Mouse (Mus musculus): ENCODE results near the gene Btbd9.

Btbd9 gene

DNA sequence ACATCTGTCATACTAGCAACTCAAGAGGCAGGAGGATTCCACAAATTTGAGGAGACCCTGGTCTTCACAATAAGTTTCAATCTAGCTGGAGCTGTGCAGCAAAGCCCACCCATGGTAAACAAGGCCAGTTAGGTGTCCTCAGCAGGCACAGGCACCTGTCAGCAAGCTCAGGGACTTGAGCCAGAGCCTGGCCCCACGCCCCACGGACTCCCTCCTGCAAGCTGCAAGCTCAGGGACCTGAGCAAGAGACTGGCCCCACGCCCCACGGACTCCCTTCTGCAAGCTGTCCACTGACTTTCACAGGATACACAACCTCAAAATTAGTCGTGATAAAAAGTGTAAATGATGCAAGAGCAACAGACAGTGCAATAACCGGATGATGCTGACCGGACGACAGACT is 307.8 kb downstream of the Btbd9 start:
- DNase-seq: peak; percentile 37

DNA sequence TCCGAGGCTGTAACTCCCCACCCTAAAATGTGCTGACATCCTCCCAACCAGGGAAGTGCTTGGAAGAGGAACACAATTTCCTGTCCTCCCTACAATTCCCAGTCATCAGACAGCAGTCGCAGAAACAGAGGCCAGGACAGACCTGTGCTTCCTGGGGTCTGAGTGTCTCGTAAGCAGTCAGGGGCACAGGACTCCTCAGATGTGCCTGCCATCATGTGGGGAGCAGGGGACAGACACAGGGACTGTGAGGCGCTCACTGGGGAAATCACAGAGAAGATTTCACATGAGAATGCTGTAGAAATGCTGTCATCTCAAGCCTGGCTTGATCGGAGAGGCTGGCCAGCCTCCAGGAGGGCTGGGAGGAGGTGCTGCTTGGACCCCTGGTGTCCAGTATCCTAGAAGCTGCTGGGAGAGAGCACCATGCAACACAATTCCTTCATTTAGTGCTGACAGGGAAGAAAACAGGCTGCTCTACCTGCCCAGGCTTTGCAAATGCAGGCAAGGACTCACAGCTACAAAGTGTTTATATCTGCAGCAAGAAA is 308.8 kb downstream of the Btbd9 start:
- no peak for DNase-seq

DNA sequence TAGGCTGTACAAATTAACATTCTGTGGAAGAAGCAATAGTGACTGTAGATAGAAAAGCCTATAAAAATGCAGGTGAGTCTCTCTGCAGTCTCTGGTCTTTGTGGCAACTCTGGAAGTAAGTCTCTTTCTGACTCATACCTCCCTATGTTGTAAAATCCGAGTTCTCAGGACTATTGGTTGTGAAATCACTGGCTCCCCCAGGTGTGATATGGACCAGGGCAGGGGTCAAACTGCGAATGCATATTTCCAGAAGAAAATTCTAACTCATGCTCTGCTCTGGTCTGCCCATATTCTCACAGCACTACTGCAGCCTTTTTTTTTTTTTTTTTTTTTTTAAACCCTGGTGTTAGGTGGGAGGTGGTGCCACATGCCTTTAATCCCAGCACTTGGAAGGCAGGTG is 312.8 kb downstream of the Btbd9 start:
- DNase-seq: no peak

DNA sequence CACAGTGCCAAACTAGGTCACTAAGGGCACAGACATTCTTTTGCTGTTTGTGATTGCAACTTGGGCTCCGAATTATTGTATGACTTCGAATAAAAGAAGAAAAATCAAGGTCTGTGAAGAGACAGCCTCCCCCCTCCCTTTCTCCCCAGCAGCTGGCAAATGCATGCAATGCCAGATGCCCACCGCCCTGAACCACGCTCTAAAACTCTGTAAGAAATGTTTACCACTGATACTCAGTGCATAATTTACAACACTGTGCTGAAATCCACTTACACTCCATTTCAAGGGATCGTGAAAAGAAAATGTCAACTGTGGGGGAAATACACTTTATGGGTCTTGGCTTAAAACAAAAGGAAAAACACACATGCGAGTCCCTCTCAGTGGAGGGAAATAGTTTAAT is 313.3 kb downstream of the Btbd9 start:
- DNase-seq: no peak

DNA sequence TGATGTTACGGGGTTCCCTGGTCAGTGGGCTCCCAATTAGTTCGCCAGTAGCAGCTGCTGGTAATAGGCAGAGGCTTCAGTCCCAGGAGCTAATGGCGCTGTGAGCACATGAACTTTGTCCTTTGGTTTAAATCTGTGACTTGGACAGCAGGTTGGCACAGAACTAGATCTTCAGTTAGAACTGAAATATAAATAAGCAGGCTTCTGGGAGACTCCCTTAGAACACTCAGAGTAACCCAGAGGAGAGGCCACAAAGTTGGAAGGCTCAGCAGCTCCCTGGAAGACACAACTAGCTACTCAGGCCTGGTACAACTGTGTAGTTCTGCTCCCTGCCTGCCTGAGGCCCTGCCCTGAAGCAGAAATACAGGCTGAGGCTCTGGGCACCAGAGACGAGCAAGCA is 313.8 kb downstream of the Btbd9 start:
- DNase-seq: no peak

DNA sequence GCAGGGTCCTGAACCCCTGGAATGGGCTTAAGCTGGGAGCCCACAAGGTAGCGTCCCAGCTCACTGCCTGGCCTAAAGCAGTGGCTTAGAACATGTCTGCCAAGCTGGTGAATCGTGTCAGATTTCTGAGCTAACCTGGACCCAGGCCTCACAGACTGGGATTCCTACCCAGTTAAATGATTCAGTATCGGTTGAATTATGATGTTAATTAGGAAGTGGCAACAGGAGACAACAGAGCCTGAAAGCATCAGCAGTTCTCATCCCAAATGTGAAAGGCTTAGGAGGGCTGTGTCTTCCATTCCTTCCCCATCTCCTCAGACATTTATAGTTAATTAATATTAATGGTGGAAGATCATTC is 314.3 kb downstream of the Btbd9 start:
- no peak for DNase-seq

DNA sequence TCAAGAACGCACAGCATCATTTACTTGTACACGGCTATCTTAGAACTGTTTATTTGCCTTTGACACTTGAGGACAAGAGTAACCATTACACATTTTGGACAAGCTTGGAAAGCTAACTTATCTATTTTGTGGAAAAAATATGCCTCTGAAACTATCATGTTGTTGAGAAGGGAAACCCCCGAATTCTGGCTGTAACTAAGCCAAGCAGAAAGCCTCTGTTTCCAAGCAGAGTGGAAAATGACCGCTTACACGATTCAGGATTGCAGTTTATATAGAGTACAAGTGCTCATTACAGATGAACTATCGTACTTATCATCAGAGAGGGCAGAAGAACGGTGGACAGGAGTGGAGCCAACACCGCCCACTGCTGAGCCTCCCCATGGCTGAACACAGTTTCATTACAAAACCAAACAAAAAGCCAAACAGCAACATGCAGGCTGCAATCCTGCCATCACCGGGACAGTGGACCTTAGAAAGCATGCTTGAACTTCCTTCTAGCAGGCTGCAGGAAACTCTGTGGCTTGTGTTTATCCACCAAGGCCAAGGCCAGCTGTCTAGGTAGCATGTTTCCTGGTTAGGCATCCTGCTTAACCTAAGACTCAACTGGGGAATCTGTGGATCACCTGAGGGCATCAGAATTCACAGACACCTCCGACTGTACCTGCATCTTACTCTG is 314.8 kb downstream of the Btbd9 start:
- DNase-seq: no peak

DNA sequence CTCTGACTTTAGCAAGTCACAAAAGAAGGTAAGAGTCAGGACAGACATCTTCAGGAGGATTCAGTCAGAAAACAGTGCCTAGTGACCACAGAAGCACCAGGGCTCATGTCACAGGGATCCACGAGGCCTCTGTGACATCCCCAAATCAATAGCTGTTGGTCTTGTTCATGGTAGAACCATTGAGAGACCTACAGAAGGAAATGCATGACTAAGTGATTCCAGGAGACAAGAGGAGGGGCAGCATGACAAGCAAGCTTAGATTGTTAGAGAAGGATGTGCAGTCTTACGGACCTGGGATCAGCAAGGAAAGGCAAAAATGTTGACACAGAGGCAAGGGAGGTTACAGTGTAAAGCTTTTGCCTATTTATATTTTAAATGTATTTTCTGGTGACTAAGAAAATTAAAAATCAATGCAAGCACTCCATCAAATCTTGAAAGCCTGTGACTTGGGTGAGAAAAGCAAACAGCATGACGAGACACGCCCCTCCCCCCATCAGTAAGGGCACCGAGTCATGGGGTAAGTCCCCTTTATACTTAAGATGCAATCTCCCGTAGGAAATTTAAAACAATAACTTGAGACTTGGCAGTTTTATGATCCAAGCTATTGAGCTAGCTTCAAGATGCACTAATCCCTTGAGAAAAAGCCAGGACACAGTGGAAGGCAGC is 315.5 kb downstream of the Btbd9 start:
- no peak for DNase-seq

DNA sequence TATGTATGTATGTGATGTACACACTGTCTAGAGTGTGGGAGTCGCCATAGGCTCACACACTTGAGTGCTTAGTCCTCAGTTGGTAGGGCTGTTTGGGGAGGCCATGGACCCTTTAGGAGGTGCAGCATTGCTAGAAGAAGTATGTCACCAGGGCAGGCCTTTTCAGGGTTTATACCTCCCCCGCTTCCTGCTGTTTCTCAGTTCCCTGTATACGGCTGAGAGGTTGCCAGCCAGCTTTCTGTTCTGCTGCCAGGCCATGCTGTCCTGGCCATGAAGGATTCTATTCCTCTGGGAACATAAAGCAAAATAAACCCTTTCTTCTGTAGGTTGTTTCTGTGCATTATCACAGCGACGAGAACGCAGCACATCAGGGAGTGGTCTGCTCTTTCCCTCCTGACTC is 316.4 kb downstream of the Btbd9 start:
- DNase-seq: no peak

DNA sequence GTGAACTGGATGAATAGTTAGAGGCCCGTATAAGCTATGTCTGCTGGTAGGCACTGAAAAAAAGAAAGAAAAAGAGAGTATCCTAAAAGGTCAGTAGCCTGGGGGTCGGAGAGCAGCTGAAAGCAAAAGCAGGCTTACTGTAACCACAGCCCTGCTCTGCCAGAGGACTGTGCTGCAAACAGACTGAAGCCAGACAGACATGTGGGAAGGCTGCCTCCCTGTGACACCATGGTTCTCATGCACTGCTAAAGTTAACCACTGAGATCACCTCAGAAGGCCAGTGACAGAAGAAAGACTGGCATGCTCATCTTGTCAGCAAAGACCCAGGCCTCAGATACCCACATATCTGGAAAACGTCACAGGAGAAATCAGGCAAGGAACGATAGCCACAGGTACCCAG is 317.8 kb downstream of the Btbd9 start:
- no peak for DNase-seq

DNA sequence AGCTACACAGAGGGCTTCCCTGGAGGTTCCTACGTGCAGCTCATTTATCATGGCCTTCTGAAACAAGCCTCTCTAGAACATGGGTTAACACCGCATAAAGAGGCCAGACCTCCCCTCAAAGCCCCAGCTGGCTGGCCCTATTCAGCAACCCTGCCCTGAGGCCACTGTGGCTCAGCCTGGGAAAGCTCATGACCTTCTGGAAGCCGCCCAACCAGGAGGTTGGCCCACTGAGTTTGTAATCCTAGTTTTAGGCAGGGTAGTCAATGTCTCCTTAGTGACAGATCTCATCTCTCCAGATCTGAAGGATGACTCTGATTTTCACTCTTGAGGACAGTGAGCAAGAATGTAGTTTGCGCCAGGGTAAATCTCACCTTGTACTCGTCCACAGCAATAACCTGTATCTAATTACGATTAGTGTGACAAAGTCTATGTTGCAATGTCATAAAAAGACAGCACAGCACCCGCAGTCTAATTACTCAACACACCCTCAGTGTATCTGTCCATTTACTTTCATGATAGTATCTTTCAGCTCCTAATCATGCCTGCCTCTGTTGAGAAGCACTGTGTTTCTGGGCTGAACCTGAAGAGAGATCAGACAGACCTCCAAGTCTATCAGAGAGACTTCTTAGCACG is 320.2 kb downstream of the Btbd9 start:
- no peak for DNase-seq

DNA sequence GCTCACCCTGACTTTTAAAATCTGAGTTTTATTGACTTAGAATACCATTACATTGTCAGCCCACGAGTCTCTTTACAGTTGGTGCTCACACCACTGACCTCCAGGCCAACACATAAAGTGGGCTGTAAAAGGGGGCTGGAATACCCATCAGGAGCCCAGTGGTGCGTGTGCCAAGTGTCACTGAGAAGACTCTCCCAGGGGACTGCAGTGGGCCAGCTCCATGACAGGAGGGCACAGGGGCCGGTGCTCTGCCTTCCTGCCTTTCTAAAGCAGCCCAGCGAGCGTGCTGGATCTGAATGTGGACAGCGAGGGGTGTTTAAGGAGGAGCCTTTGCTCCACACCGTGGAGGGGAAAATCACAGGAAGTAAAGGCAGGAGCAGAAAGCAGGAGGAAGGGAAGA is 322.4 kb downstream of the Btbd9 start:
- no peak for DNase-seq

DNA sequence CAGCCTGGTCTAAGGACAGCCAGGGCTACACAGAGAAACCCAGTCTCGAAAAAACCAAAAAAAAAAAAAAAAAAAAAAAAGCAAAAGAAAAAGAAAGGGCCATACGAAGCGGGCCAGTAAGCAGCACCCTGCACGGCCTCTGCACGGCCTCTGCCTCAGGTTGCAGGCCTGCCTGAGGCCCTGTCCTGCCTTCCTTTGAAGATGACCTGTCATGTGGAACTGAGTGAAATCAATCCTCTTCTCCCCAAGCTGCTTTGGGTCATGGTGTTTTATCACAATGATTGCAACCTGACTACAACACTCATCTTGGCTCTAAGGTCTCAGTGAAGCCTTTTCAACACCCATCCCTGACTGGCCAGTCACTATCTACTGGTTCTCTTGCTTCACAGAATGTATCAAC is 323.3 kb downstream of the Btbd9 start:
- no peak for DNase-seq

DNA sequence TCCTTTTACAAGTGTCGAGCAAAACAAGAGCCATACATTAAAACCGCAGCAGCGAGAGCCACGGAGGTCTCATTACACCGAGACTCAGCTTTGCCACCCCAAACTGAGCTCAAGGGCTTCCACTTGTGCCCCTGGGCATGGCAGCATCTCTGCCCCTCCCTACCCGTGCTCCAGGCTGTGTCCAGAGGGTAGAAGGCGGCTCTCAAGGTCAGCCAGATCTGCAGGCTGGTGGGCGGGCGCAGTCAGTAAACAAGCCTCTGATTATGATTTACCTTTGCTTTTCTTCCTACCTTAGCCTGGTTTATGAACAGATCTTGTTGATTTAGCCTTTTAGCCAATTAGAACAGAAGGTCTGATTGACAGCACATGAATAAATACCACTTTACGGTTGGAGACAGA is 331.0 kb downstream of the Btbd9 start:
- no peak for DNase-seq

DNA sequence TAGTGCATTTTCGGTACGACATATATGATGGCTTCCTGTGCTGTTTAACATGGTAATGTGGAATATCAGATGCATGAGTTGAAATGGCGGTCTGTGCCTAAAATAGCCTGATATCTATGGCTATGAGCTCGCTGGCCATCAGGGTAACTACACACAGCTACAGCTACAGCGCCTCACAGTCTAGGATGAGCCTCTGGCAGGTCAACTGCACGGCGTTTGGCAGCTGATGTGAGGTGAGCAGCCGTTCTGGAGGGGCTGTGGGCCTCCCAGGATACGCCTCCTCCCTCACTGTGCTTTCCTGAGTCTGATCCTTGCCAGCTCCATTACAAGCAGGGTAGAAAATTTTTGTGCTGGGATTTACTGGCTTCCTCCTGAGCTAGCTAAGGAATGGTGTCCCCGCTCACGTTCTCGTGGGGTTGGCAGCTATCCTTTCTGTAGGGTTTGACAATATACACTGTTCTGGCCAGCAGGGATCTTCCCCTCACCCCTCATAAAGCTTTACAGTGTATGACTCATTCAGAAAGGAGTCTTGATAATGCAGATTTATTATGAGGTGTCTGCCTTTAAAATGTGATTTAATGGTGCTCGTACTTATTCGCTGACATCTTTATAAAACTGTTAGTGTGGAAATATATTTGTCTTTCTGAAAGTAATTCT is 331.5 kb downstream of the Btbd9 start:
- DNase-seq: no peak

DNA sequence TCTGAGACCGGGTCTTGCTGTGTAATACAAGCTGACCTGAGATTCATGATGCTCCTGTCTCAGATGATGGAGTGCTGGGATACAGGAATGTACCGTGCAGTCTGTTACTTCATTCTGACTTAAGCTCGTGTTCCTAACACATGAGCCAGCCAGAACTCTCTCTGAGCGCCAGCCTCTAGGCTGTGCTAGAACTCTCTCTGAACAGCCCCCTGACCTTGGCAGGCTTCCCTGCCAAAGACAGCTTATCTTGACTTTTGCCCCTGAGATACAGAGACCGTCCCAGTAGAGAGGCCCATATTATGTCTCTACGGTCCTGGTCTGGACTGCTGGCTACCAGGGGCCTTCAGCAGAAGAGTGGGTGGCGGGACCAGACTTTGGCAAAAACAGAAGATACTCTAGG is 332.7 kb downstream of the Btbd9 start:
- DNase-seq: no peak

DNA sequence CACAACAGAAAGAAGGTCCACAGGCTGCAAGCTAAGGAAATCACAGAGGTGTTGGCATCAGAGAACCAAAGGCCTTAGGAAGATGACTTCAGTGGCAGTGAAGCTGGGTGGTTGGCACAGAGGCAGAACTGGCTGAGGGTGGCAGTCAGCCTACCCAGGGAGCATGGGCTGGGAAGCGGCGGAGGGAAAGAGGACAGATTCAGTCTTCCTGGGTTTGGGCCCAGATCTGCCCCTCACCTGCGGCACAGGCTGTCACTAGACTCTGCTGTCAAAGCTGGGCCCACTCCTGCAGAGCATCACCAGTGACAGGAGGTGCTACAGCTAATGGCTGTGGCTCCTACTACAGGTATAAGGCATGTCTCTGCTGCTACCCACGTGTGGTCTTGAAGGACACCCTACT is 333.6 kb downstream of the Btbd9 start:
- DNase-seq: no peak

DNA sequence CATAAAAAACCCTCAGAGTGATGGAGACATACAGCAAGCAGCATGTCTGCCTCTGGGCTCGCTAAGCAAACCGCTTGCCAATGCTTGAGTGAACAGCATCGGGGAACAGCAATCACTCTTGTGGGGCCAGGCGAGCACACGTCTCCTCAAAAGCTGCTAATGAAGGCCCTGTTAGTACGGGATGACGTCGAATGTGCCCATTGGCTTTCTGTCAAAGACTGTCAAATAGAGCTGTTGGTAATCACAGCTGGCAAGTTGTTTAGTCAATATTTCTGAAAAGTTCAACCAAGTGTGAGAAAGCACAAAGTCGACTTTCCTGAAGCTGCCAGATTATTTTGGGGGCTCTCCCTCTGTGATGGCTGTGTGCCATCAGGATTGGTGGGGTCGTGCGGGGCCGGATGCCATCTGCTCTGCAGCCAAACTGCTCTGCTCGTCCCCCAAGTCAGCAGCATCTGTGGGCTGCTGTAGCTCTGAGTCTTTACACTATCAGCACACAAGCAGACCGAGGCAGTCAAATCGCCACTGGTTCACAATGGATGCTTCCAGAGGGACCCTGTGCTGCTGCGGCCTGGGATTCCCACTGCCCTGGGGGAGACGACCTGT is 334.5 kb downstream of the Btbd9 start:
- no peak for DNase-seq

DNA sequence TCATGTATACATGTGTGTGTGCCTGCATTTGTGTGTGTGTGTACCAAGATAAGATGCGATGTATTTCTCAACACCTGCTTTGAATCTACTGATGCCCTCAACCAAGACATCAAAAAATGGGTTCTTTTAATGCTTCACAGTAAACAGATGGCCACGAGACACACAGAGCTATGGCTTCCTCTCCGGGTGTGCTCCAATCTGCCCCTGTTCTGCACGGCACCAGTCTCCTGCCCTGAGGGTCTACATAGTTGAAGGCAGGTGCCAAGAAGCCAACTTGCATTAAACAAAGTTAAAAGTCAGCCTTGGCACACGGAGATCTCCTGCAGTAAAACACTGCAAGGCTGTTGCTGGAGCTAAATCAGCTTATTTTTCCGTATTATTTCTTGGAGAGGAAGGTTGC is 335.2 kb downstream of the Btbd9 start:
- peak; percentile 36 for DNase-seq

DNA sequence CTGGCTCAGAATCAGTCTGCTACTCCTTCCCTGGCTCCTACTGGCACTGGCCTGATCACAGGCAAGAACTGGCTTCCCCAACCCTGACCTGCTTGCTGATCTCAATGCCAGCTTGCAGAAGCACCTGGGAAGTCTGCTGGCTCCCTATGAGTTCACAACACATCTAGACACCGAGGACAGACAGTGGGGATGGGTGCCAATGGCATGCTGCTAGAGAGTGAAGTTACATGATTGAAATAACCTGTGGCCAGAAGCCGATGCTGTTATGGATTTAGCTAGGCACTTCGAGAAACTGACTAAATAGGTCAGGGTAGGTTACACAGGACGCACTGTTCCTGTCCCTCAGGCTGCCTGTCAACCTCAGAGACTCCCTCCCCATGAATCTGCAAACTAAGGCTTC is 335.6 kb downstream of the Btbd9 start:
- DNase-seq: peak; percentile 59

DNA sequence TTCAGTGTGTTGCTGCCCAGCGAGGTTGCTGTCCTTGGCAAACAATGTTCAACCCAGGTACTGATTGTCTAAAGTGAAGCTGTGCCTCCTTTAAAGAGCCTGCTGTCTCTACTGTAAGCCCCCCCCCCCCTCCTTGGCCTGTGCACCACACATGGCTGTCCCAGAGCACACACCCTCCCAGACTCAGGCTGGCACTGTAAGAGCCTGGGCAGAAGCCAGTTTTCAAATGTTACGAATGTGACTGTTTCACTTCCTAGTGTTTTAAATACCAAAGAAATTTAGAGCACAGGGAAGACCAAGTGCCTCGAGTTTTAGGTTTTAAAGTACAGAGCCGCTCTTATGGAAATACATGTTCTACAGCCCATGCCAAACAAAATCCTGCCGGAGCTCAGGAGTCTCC is 336.8 kb downstream of the Btbd9 start:
- no peak for DNase-seq

DNA sequence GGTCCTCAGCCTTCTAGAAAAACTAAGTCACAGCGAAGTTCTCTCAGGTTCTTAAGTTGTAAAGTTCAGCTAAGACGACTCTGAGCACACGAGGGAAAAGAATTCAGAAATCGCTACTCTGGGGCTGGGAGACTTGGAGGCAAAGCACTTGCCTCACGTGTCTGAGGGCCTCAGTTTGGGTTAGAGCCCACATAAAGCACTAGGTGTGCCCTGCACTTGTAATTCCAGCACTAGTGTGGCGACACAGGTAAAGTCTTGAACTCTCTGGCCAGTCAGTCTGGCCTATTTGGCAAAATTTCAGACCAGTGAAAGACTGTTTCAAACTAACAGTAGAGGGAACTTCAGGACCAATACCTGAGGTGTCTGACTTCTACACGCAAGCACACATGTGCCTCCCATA is 338.7 kb downstream of the Btbd9 start:
- no peak for DNase-seq

DNA sequence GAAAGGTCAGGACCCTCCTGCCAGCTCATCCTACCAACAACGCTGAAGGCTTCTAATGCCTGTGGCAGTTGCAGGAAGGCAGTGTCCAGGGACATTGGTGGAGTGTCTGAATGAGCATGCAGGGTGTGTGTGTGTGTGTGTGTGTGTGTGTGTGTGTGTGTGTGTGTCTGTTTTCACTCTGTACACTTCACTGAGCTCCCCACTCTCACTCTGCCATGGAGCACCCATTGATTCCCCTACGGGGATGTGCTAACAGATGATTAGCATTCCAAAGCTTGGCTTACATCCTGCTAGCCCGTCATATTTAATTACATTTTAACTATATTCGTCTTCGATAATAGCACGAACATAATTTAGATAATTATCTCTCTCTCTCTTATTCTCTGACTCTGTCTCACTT is 339.7 kb downstream of the Btbd9 start:
- no peak for DNase-seq

DNA sequence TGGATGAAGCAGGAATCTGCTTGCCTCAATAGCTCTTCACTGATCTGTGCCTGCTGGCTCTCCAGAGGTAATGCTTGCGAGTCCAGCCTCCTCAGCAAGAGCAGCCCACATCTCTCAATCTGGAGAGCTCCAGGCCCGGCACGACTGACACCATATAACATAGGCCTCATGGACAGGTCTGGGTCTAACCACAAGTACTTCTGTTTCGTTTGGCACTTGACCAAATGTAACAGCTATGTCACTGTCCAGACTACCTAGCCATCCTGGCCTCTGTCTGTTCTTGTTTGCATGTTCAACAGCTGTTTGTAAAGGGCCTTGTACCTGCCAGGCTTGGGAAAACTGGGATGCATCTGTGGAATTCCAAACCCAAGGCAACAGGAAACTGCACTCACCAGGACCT is 340.9 kb downstream of the Btbd9 start:
- no peak for DNase-seq

All from cerebellum, adult 11 months (tissue).